Mouse (Mus musculus) forebrain, embryonic 13.5 days (tissue): ENCODE results near the gene Otud5. TPM values are rescaled to one million over a fixed set of nuclear protein-coding genes. Genes with fewer than 3 reads are reported as not detected.

Source experiments
- microRNA counts: library from miRNA; unstranded; fragments of <30 nt; microRNA quantifications from one replicate; lab custom pipeline; 2016
- microRNA-seq: library from miRNA; unstranded; fragments of <30 nt; microRNA quantifications from one replicate; pipeline ENCODE4, GENCODE M21; 2016
- polyA plus RNA-seq: library from polyadenylated mRNA; unstranded; fragments of >200 nt; fragmentation: Nextera tagmentation; extraction: Ambion mirVana; gene quantifications from 2 replicates; pipeline ENCODE4 v1.2.1, GENCODE M21; 2015

Otud5 gene
- polyA plus RNA-seq, 1 experiment from 2014 or later, result 44.9 TPM

MicroRNAs encoded within 50 kb of the gene (microRNA counts, 519-probe panel; counts per million panel counts)
- 3,855 counts per million, percentile 76 among the panel's probes with 10 or more counts for microRNA mmu-miR-1198 (lab: Ali Mortazavi, UCI)

Small RNA genes lying within 50 kb of the gene (microRNA-seq; reads per million reads assigned to microRNA genes)
- 41.3 reads per million, percentile 40 among the genes with 10 or more reads in this experiment for gene Mir1198

Other genes with a start within 250 kb of the Otud5 start
- 36.8 and 38.5 TPM in 2 replicates for gene Ccdc22, start 235.8 kb upstream of the Otud5 start, polyA plus RNA-seq
- gene Cacna1f, start 234.3 kb upstream of the Otud5 start, polyA plus RNA-seq, result 0.03 TPM in 2 replicates
- gene Syp, start 202.9 kb upstream of the Otud5 start, polyA plus RNA-seq, result 62.0 and 66.7 TPM in 2 replicates
- gene Prickle3, start 184.1 kb upstream of the Otud5 start, polyA plus RNA-seq, result 1.3 and 2.3 TPM in 2 replicates
- gene Plp2, start 170.0 kb upstream of the Otud5 start, polyA plus RNA-seq, result 45.7 and 50.5 TPM in 2 replicates
- gene Magix, start 160.1 kb upstream of the Otud5 start, polyA plus RNA-seq, result 0.06 and 0.09 TPM in 2 replicates
- 44.1 and 47.7 TPM in 2 replicates for gene Gpkow, start 144.2 kb upstream of the Otud5 start, polyA plus RNA-seq
- gene Wdr45, start 127.0 kb upstream of the Otud5 start, polyA plus RNA-seq, result 29.0 and 33.6 TPM in 2 replicates
- 0.53 and 0.67 TPM in 2 replicates for gene Gm45208, start 119.1 kb upstream of the Otud5 start, polyA plus RNA-seq
- 91.9 and 93.3 TPM in 2 replicates for gene Praf2, start 112.9 kb upstream of the Otud5 start, polyA plus RNA-seq
- 30.4 and 33.8 TPM in 2 replicates for gene Ccdc120, start 90.5 kb upstream of the Otud5 start, polyA plus RNA-seq
- 20.0 and 23.8 TPM in 2 replicates for gene Tfe3, start 78.8 kb upstream of the Otud5 start, polyA plus RNA-seq
- gene Gripap1, start 51.6 kb upstream of the Otud5 start, polyA plus RNA-seq, result 71.6 and 82.6 TPM in 2 replicates
- 1.1 and 1.4 TPM in 2 replicates for gene Kcnd1, start 19.1 kb upstream of the Otud5 start, polyA plus RNA-seq
- gene Pim2, start 36.9 kb downstream of the Otud5 start, polyA plus RNA-seq, result 13.0 and 13.3 TPM in 2 replicates
- gene Slc35a2, start 42.7 kb downstream of the Otud5 start, polyA plus RNA-seq, result 29.7 and 36.6 TPM in 2 replicates
- 202 and 206 TPM in 2 replicates for gene Pqbp1, start 57.9 kb downstream of the Otud5 start, polyA plus RNA-seq
- gene Timm17b, start 58.0 kb downstream of the Otud5 start, polyA plus RNA-seq, result 168 and 193 TPM in 2 replicates
- gene Gm10491, start 66.5 kb downstream of the Otud5 start, polyA plus RNA-seq, result not detected in 2 replicates
- gene Gm10490, start 68.2 kb downstream of the Otud5 start, polyA plus RNA-seq, result not detected in 2 replicates
- gene Pcsk1n, start 78.5 kb downstream of the Otud5 start, polyA plus RNA-seq, result 82.1 and 83.8 TPM in 2 replicates
- not detected in 2 replicates for gene Eras, start 87.2 kb downstream of the Otud5 start, polyA plus RNA-seq
- 53.5 and 64.8 TPM in 2 replicates for gene Hdac6, start 106.5 kb downstream of the Otud5 start, polyA plus RNA-seq
- 0.26 and 0.39 TPM in 2 replicates for gene Gata1, start 136.7 kb downstream of the Otud5 start, polyA plus RNA-seq
- not detected in 2 replicates for gene Glod5, start 177.1 kb downstream of the Otud5 start, polyA plus RNA-seq
- gene Suv39h1, start 233.4 kb downstream of the Otud5 start, polyA plus RNA-seq, result 62.3 and 72.1 TPM in 2 replicates
- 0.10 TPM in 1 of 2 replicates, not detected in the other for gene Was, start 249.1 kb downstream of the Otud5 start, polyA plus RNA-seq